Mouse (Mus musculus) forebrain, embryonic 15.5 days (tissue): ENCODE data around the gene Afmid. TPM values are rescaled to one million over a fixed set of nuclear protein-coding genes. Genes with fewer than 3 reads are reported as not detected.
A peak's percentile ranks its signal among the peaks of the same experiment; 100 is the strongest.

Source experiments
- ATAC-seq: fragments of 200-750 bp; cut with Nextera tagmentation; replicated peaks from 2 replicates; pipeline ENCODE4 v1.8.0; 2017; ENCODE audit warnings: mild to moderate bottlenecking, moderate TSS enrichment, moderate library complexity
- H3K27ac ChIP-seq: fragments of 300-500 bp; sonication (generic); replicated peaks from 2 replicates; pipeline ENCODE4 v1.5.1; 2015; ENCODE audit warnings: mild to moderate bottlenecking, inconsistent platforms
- H3K27me3 ChIP-seq: fragments of 300-500 bp; sonication (generic); 2 replicates; pipeline ENCODE4 v1.6.1; 2015; ENCODE audit warnings: inconsistent platforms
- H3K36me3 ChIP-seq: fragments of 300-500 bp; sonication (generic); 2 replicates; pipeline ENCODE4 v1.6.1; 2015; ENCODE audit warnings: mild to moderate bottlenecking, inconsistent platforms
- H3K4me1 ChIP-seq: fragments of 300-500 bp; sonication (generic); 2 replicates; pipeline ENCODE4 v1.6.1; 2015; ENCODE audit warnings: inconsistent platforms
- H3K4me2 ChIP-seq: fragments of 300-500 bp; sonication (generic); replicated peaks from 2 replicates; pipeline ENCODE4 v1.6.1; 2015; ENCODE audit warnings: mild to moderate bottlenecking, inconsistent platforms
- H3K4me3 ChIP-seq: fragments of 300-500 bp; sonication (generic); 2 replicates; pipeline ENCODE4 v1.5.1; 2015; ENCODE audit warnings: mild to moderate bottlenecking, inconsistent platforms
- H3K9ac ChIP-seq: fragments of 300-500 bp; sonication (generic); replicated peaks from 2 replicates; pipeline ENCODE4 v1.6.1; 2015; ENCODE audit warnings: mild to moderate bottlenecking, inconsistent platforms
- H3K9me3 ChIP-seq: fragments of 300-500 bp; sonication (generic); 2 replicates; pipeline ENCODE4 v1.6.1; 2016; ENCODE audit warnings: inconsistent platforms
- WGBS: fragments of 180-500 bp; shearing (Covaris S2); methylation state at CpG from one replicate; pipeline ENCODE4 v1.1.7; 2015; ENCODE audit warnings: mixed read lengths; 5-methylcytosine and 5-hydroxymethylcytosine counted together
- polyA plus RNA-seq: library from polyadenylated mRNA; unstranded; fragments of >200 nt; fragmentation: Nextera tagmentation; extraction: Ambion mirVana; gene quantifications from 2 replicates; pipeline ENCODE4 v1.2.1, GENCODE M21; 2015

The Afmid gene
- polyA plus RNA-seq, 1 experiment from 2014 or later, result 5.3 TPM

DNA sequence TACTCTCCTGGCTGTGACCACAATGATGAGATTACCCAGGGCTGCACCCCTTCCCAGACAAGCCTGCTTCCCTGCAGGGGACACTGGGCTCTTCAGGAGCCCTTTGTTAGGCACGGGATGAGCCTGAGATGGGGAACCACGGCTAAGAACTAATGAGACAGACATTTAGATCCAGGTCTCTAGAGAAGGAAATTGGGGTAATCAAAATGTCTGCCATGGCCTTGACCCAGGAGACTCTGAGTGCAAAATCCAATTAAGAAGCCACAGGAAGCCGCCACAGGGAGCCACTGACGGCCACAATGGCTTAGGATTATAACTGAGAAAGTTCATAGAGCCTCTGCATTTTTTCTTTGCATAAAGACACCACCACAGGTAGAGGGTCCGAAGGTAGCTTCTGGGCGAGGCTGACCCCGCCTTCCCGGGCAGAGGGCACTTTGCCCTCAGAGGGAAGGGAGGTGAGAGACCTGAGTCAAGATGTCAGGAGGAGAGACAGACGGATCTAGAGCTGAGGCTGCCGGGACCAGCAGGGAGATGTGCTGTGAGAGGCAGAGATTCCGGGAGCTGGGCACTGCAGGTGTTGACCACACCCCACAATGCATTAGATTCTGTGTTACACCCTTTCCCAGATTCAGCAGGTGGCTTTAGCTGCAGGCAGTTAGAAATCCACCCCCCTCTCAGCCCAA, 37.6 kb downstream of the Afmid start:
- no peak for ATAC-seq
- Histone ChIP-seq H3K36me3 (no peaks in the 10 kb centered on the region), H3K9ac (no peak overlapping the region), H3K4me3 (no peak overlapping the region), H3K9me3 (no peaks in the 10 kb centered on the region), H3K27me3 (peaks cover 25% of the 10 kb centered on the region; the same call in 1 of the 2 replicates), H3K27ac (no peak overlapping the region), H3K4me1 (0 out of 2 replicates have a peak, but pooled peaks cover 7% of the 10 kb centered on the region), H3K4me2 (no peak overlapping the region)
- 21% methylated on average over 11 of the region's 11 CpGs for WGBS

DNA sequence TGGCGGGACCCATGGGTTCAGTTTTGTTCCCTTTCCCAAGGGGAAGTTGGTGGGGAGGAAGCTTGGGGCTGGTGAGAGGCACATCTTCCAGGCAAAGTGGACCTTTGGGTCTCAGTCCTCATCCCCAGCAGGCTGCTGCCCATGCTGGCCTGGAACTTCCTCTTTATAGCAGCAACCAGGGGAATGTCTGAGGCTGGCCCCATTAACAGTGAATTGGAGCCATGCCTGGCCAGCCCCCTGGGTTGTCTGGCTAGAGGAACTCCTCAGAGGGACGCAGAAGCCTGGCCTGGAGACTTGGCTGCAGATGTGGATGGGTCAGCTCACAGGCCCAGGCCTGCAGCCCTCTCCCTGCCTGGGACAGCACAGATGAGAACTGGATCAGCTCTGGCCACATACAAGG, 39.1 kb downstream of the Afmid start:
- Histone ChIP-seq H3K27me3 (peaks cover 19% of the 10 kb centered on the region; the same call in 1 of the 2 replicates), H3K4me2 (no peak overlapping the region), H3K9me3 (no peaks in the 10 kb centered on the region), H3K9ac (no peak overlapping the region), H3K4me3 (no peak overlapping the region), H3K27ac (no peak overlapping the region), H3K36me3 (no peaks in the 10 kb centered on the region), H3K4me1 (0 out of 2 replicates have a peak, but pooled peaks cover 7% of the 10 kb centered on the region)
- 58% methylated on average over 2 of the region's 2 CpGs for WGBS
- no peak for ATAC-seq

DNA sequence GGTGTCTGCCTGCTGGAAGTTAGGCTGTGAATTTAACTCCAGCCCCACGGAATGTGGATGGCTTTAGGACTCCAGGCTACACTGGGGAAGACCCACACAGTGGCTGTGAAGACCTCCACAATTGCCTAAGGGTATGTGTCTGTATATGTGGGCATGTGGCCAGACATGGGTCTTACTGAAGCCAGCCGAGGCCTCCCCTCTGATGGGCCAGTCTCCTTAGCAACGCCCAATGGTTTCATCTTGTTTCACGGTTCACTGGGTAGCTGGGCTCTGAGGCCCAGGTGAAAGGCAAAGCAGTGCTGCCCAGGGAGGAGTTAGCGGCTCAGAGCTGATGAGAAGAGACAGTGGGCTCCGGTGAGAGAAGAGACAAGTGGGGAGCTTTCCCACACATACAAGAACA, 40.3 kb downstream of the Afmid start:
- WGBS, result 6% methylated on average over 6 of the region's 6 CpGs
- H3K4me1 ChIP-seq, result peaks cover 12% of the 10 kb centered on the region; the same call in 1 of the 2 replicates
- H3K4me3 ChIP-seq, result no peak overlapping the region
- H3K36me3 ChIP-seq, result no peaks in the 10 kb centered on the region
- ATAC-seq, result no peak
- H3K9ac ChIP-seq, result no peak overlapping the region
- H3K9me3 ChIP-seq, result no peaks in the 10 kb centered on the region
- H3K27me3 ChIP-seq, result peaks cover 9% of the 10 kb centered on the region; the same call in 1 of the 2 replicates
- no peak overlapping the region for H3K27ac ChIP-seq
- H3K4me2 ChIP-seq, result no peak overlapping the region

DNA sequence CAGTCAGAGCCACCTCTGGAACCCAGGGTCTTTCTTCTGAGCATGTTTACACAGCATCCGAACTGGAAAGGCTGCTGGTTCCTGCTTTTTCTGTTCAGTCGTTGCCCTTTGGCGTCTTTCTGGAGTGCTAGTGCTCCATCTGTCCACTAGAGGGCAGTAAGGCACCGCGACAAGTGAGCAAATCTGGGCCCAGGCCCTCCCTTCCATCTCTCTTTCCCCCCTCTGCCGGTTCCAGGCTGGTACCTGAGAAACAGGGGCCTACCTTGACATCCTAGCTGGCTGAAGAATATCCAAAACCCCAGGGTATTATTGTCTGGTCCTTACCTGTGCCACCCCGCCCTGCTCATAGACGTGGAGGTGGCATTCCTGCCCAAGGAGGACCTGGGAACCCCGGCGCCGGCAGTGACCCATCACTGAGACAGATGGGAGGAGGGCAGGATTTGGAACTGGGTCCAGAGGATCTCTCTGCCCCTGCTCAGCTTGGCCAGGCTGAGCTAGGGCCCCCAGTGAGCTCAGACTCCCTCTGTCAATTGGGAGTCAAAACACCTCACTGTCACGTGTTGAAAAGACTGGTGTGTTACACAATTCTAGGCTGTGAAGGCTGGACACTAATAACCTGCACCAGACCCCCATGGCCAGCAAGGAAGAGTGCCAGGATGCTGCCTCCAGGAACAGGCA, 45.1 kb downstream of the Afmid start:
- no peaks in the 10 kb centered on the region for H3K27me3 ChIP-seq

DNA sequence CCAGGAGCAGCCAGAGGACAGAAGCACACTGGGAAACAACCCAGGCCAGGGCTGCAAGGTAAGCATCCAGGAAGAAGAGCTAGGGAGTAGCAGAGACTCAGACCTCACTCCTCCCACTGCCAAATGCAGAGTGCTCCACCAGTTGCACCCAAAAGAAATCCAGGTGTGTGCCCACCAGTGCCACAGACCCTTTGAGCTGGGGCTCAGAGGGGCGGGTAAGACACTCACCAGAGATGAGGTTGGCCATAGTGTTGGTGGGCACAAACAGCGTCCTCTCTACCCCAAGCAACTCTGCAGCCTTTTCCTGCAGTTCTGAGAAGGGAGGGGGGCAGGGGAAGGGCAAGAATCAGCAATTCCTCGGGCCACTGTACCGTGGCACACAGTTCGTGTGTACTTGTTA, 45.7 kb downstream of the Afmid start:
- 72% methylated on average over 5 of the region's 5 CpGs for WGBS
- Histone ChIP-seq H3K4me3 (no peak overlapping the region), H3K4me2 (no peak overlapping the region), H3K4me1 (peaks cover 22% of the 10 kb centered on the region), H3K9me3 (no peaks in the 10 kb centered on the region), H3K27ac (no peak overlapping the region), H3K9ac (no peak overlapping the region), H3K36me3 (no peaks in the 10 kb centered on the region), H3K27me3 (no peaks in the 10 kb centered on the region)
- no peak for ATAC-seq

More for the DNA sequence above, 45.1 kb downstream of the Afmid start:
- no peak overlapping the region for H3K27ac ChIP-seq
- H3K4me2 ChIP-seq, result no peak overlapping the region; the same call in 1 of the 2 replicates
- peak; percentile 37 for ATAC-seq
- H3K9me3 ChIP-seq, result no peaks in the 10 kb centered on the region
- H3K9ac ChIP-seq, result 0 out of 2 replicates have a peak overlapping the region, but pooled peaks have one; percentile 19
- peaks cover 25% of the 10 kb centered on the region for H3K4me1 ChIP-seq
- 38% methylated on average over 12 of the region's 12 CpGs for WGBS
- no peak overlapping the region for H3K4me3 ChIP-seq
- no peaks in the 10 kb centered on the region for H3K36me3 ChIP-seq

DNA sequence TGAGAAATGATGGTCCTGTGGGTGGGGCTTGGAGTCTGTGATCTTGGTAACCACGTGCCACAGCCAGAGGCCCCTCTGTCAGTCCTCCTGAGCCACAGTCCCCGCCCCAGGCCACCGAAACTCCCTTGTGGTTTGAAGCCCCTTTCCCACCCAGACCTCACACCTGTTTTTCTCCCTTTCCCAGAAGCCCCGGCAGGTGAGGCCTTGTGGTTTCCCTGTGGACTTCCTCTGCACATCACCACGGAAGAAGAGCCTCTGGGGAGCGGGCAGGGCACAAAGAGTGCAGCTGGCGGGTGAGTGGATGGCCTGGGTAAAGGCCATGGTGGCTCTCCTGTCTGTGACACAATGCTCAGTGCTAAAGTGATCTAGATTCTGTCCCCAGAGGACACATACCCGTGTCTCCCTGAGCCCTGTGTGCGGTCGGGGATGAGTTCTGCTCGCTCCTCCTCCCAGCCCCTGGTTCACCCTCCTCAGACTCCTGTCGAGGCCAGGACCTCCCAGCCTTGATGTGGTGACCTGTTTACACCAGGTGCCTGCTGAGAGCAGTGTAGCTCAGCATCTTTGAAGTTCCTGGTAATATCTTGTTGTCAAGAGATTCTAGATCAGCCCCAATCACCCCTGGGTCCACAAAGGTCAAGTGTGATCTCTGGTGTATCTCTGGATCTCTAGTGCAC, 46.3 kb downstream of the Afmid start:
- WGBS, result 69% methylated on average over 12 of the region's 12 CpGs
- H3K9ac ChIP-seq, result no peak overlapping the region
- H3K4me3 ChIP-seq, result no peak overlapping the region
- H3K36me3 ChIP-seq, result no peaks in the 10 kb centered on the region
- no peaks in the 10 kb centered on the region for H3K9me3 ChIP-seq
- H3K4me2 ChIP-seq, result no peak overlapping the region
- H3K27ac ChIP-seq, result no peak overlapping the region
- H3K4me1 ChIP-seq, result peaks cover 20% of the 10 kb centered on the region
- no peak for ATAC-seq
- H3K27me3 ChIP-seq, result no peaks in the 10 kb centered on the region

DNA sequence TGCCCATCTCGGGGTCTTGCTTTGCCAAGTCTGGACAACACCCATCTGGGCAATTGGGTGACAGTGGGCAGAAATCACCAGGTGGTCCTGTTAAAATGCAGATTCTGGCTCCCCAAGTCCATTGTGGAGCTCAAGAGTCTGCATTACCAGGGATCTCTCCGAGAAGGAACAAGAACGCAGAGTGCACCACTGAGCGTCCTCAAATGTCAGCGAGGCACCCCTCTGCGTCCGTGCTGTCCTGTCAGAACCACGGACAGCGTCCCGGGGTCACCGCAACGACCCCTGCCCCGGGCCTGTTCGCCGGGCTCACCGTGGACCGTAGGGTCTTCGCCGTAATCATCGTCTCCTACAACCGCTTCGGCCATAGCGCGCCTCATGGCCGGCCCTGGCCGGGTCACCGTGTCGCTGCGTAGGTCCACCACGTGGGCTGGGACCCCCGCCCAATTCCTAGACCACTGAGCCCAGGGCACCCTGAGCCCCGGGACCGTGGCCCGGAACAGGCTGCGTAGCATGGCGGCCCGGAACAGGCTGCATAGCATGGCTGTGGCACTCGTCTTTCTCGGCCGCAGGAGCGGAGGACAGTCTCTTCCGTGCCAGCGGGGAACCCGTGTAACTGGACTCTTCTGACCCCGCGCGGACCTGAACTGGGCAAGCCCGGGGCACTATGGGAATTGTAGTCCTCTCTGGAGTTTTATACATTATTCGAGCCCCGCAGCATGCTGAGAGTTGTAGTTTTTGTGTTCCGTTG, 47.3 kb downstream of the Afmid start, which contains the start of gene Tha1:
Gene Tha1 (minus strand): TSS at position 621 of the 748 bp plus-strand sequence.
- Histone ChIP-seq H3K9ac (peak within 1 kb of the TSS; percentile 72), H3K36me3 (no peaks in the 10 kb centered on the region), H3K4me2 (peak within 1 kb of the TSS; percentile 84), H3K27me3 (no peaks in the 10 kb centered on the region), H3K4me1 (peaks cover 24% of the 10 kb centered on the region), H3K9me3 (no peaks in the 10 kb centered on the region), H3K27ac (no peak within 1 kb of the TSS), H3K4me3 (peak within 1 kb of the TSS; percentile 78)
- WGBS, result 1% methylated on average over 51 of the region's 51 CpGs
- peak; percentile 75 for ATAC-seq

DNA sequence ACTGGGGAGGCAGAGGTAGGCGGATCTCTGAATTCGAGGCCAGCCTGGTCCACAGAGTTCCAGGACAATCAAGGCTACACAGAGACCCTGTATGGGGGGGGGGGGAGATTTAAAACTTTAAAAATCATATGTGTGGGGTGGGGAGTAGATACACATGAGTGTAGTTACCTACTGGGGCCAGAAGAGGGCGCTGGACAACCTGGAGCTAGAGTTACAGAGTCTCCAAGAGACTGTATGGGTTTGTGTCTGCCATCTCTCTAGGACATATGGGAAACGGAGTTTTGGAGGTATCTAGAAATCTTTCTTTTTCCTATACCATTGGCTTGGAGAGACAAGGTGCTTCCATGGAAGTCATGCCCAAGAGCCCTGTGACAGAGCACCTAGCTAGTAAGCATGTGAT, 48.7 kb downstream of the Afmid start:
- H3K4me3 ChIP-seq, result no peak overlapping the region
- H3K9ac ChIP-seq, result no peak overlapping the region
- no peak for ATAC-seq
- H3K9me3 ChIP-seq, result no peaks in the 10 kb centered on the region
- WGBS, result 50% methylated on average over 4 of the region's 4 CpGs
- no peaks in the 10 kb centered on the region for H3K27me3 ChIP-seq
- H3K36me3 ChIP-seq, result no peaks in the 10 kb centered on the region
- H3K4me2 ChIP-seq, result no peak overlapping the region
- H3K27ac ChIP-seq, result no peak overlapping the region
- peaks cover 36% of the 10 kb centered on the region for H3K4me1 ChIP-seq

DNA sequence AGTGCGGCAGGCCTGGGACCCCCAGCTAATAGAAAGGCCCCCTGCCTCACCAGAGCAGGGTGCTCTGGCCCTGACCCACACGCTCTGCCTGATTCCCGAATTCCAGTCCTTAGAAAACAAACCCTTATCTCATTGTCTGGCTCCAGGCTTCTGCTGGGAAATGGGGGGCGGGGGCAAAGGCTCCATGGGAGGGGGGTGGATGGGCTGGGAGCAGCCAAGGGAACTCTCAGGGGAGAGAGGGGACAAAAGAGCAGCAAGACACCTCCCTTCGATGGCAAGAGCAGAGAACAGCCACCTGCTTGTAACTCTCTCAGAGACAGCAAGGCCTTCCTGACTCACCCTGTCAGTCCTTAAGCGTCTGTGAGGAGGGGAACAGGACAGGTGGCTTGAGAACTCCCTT, 50.0 kb downstream of the Afmid start:
- 25% methylated on average over 6 of the region's 6 CpGs for WGBS
- Histone ChIP-seq H3K4me3 (no peak overlapping the region), H3K4me2 (no peak overlapping the region), H3K9ac (no peak overlapping the region), H3K9me3 (no peaks in the 10 kb centered on the region), H3K27me3 (no peaks in the 10 kb centered on the region), H3K36me3 (no peaks in the 10 kb centered on the region), H3K27ac (no peak overlapping the region), H3K4me1 (peaks cover 33% of the 10 kb centered on the region)
- no peak for ATAC-seq

DNA sequence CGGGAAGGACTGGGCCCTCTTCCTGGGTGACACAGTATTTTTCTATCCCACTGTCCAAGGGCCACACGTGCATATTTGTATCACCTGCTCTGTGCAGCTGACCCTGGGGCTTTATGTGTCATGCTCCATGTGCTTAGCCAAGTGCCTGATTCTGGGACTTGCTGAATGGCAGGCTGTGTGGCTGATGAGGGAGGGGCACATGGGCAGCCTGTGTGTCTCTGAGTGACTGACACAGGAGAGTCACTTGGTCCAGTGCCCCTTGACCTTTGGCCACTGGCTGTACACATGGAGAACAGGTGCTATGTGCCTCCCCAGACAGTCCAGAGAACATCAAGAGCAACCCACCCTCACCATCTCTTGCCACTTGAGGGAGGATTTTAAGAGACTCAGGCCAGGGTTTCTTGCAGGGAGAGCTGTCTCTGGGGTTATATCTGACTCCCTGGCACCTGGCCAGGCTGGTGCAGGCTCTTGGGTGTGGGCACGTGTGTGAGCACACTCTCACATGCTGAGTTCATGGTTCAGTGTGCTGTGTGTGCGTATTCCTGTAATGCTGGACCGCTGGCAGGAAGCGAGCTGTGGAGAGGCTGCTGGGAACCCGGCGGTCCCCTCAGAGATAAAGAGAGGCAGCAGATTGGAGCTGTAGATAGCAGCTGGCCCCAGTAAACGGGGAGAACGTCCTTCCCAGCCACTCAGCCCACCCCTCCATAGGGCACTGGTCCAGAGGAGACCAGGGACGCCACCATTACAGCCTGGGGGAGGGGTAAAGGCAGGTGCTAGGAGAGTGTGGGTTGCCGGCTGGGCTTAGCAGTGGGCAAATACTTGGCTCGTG, 52.4 kb downstream of the Afmid start:
- H3K9ac ChIP-seq, result no peak overlapping the region
- H3K4me2 ChIP-seq, result peak overlapping the region; percentile 12
- H3K4me1 ChIP-seq, result peaks cover 27% of the 10 kb centered on the region
- no peaks in the 10 kb centered on the region for H3K36me3 ChIP-seq
- H3K9me3 ChIP-seq, result no peaks in the 10 kb centered on the region
- H3K4me3 ChIP-seq, result no peak overlapping the region
- 0 out of 2 replicates have a peak, but pooled peaks cover 3% of the 10 kb centered on the region for H3K27me3 ChIP-seq
- 22% methylated on average over 13 of the region's 13 CpGs for WGBS
- H3K27ac ChIP-seq, result peak overlapping the region; percentile 42
- ATAC-seq, result peak; percentile 56

DNA sequence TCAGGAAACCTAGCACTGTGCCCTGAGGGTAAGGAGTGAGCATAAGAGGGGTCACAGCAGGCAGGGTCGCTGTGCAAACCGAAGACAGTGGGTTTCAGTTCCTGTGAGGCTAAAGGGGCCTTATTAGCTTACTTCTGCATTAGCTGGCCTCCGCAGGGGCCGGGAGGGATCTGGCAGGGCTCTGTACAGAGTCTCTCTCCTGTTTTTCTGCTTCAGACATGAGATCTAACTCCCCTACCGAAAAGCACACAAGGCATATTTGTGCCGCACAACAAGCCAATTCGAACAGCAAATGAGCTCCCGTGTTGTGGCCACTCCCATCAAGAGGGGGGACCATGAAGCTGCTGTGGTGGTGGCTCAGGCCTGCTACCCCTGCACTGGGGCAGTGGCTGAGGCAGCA, 53.2 kb downstream of the Afmid start:
- peaks cover 21% of the 10 kb centered on the region for H3K4me1 ChIP-seq
- peak overlapping the region; percentile 12; the same call in 1 of the 2 replicates for H3K4me2 ChIP-seq
- no peak overlapping the region for H3K4me3 ChIP-seq
- H3K9ac ChIP-seq, result no peak overlapping the region
- no peaks in the 10 kb centered on the region for H3K36me3 ChIP-seq
- peak overlapping the region; percentile 42 for H3K27ac ChIP-seq
- WGBS, result 9% methylated on average over 8 of the region's 8 CpGs
- 0 out of 2 replicates have a peak, but pooled peaks cover 3% of the 10 kb centered on the region for H3K27me3 ChIP-seq
- peak; percentile 44 for ATAC-seq
- no peaks in the 10 kb centered on the region for H3K9me3 ChIP-seq
